Mouse (Mus musculus) heart, postnatal 25 days (tissue): Measurements from ENCODE around the gene Nfs1. TPM values are rescaled to one million over a fixed set of nuclear protein-coding genes. Genes with fewer than 3 reads are reported as not detected.

Experiments
- DNase-seq: peaks from one replicate; pipeline ENCODE4 v3.0.0; 2022; ENCODE audit warnings: low spot score
- intact Hi-C: fragments of 180-260 bp; cut with DNase I; formaldehyde crosslinking; loops from one replicate; pipeline ENCODE4 v1.15.1; 2025
- total RNA-seq, 2 experiments: library from RNA; stranded (reverse); gene quantifications; 2 replicates each; pipeline ENCODE4 v1.2.3; 2021

The Nfs1 gene
- total RNA-seq, 2 experiments from 2014 or later, result 81.0 to 81.3 TPM

- no peak for DNase-seq
- intact Hi-C loops, result no loop called here
These were observed 65.4 kb downstream of the Nfs1 start for GRCm38 (mm10) chr2:156078421-156079182.

DNA sequence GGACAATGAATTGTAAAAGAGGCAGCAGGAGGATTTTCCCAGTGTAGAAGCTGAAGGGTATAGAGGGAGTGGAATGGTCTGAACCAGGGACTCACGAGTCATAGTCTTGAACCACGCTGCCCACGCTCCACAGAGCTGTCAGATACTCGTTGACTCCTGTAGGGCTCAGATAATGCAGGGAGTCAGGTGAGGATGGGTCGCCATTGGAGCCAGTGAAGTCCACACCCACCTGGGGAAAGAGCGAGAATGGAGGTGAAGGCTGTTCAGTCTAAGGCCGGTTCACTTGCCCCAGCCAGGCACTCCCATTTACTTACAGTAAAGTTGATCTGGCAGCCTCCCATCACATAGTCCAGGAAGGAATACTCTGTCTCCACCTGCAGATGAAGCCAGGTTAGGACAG is 66.5 kb downstream of the Nfs1 start:
- intact Hi-C loops, result no loop called here
- DNase-seq, result no peak

DNA sequence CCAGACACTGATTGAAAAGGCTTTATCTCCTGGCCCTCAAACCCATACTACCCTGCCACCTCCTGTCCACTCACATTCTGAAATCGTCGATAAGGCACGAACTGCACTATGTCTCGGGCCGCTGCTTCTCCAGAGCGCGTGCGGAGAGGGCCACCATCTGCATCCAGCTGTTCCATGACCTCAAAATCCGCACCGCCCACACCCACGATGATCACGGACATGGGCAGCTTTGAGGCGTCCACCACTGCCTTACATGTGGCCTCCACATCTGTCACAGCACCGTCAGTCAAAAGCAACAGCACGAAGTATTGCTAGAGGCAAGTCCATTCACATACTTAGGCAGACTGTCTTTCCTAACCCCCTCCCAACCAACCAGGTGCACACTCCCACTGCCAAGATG is 70.3 kb downstream of the Nfs1 start:
- intact Hi-C loops, result no loop called here
- peak; percentile 42 for DNase-seq

Other genes starting within 250 kb of the Nfs1 start
- 100 to 1,000 TPM; 248 to 268 TPM for gene Uqcc1, start 213.9 kb downstream of the Nfs1 start, total RNA-seq
- gene Gm15557, start 203.5 kb downstream of the Nfs1 start, total RNA-seq, result not detected
- gene Gdf5, start 198.8 kb downstream of the Nfs1 start, total RNA-seq, result not detected
- gene Cep250, start 187.7 kb downstream of the Nfs1 start, total RNA-seq, result 1 to 10 TPM; 4.9 to 5.7 TPM
- under 1 TPM; 0.10 to 0.61 TPM for gene 6430550D23Rik, start 136.2 kb downstream of the Nfs1 start, total RNA-seq
- 10 to 100 TPM; 59.4 to 62.7 TPM for gene Ergic3, start 136.1 kb downstream of the Nfs1 start, total RNA-seq
- gene Fer1l4, start 91.2 kb downstream of the Nfs1 start, total RNA-seq, result not detected
- gene Spag4, start 79.0 kb downstream of the Nfs1 start, total RNA-seq, result 1 to 10 TPM in 1 of 2 experiments, under 1 TPM in 1; 0.75 to 1.4 TPM
- gene Cpne1, start 32.2 kb downstream of the Nfs1 start, total RNA-seq, result 10 to 100 TPM; 15.6 to 18.4 TPM
- 10 to 100 TPM; 13.2 to 14.2 TPM for gene Rbm12, start 32.2 kb downstream of the Nfs1 start, total RNA-seq
- gene Gm28036, start 17.1 kb downstream of the Nfs1 start, total RNA-seq, result 10 to 100 TPM; 10.3 to 12.9 TPM
- 100 to 1,000 TPM; 324 to 347 TPM for gene Romo1, start 147 bp downstream of the Nfs1 start, total RNA-seq
- 100 to 1,000 TPM; 140 to 164 TPM for gene Rbm39, start 36.1 kb upstream of the Nfs1 start, total RNA-seq
- 10 to 100 TPM; 14.9 to 15.2 TPM for gene Phf20, start 52.3 kb upstream of the Nfs1 start, total RNA-seq
- gene Cnbd2, start 168.1 kb upstream of the Nfs1 start, total RNA-seq, result 1 to 10 TPM in 1 of 2 experiments, under 1 TPM in 1; 0.65 to 1.2 TPM
- 10 to 100 TPM; 76.8 to 80.7 TPM for gene Scand1, start 168.5 kb upstream of the Nfs1 start, total RNA-seq